Mouse (Mus musculus): Measurements from ENCODE around the gene Tmem37.

Gene Tmem37

DNA sequence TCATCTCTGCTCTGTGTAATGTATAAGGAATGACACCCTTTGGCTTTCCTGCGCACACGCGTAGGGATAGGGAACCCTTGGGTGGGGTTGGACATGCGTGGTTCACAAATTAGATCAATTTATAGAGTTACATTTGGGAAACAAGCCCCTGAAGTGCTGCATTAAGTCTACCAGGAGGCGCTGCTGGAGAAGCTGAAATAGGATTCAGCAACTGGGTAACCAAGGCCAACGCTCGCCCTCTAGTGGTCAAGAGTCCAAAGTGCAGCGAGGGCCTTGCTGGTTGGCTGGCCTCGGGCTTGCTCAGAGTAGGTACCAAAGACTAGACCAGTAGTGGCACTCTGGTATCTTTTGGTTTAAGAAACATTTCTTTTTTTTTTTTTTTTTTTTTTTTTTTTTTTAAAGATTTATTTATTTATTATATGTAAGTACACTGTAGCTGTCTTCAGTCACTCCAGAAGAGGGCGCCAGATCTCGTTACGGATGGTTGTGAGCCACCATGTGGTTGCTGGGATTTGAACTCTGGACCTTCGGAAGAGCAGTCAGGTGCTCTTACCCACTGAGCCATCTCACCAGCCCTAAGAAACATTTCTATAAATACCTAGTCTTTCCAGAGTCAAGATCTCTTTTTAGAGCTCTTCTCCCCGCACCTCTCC is 19.7 kb upstream of the Tmem37 start:
- DNase-seq, result peak; percentile 85

DNA sequence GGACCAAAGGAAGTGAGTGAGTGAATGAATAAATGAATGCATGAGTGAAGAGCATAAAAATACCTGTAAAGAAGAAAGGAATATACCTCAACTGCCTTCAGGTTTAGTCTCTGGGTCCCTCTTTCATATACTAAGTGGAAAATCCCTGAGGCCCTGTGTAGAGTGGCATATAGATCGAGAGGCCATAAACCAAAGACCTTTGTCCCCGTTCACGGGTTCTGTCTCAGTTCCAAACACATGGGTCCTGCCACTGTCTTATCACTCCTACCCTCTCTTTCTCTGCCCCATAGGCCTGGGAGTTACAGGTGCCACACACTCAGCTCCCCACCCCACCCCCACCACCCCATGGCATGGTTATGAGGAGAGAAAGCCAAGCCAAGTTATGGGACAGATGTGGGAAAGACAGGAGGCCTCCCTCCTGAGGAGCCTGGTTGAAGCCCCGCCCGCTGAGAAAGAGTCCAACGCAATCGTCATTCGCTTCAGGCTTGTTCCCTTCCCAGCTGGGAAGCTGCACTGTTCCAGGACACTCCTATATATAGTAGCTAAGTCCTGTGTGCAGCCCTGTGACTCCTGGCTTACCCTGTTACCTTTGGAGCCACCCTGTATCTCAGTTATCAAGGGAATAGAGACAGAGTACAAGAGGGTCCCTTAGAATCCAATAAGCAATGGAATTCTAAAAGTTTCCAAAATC is 17.2 kb upstream of the Tmem37 start:
- DNase-seq, result no peak

DNA sequence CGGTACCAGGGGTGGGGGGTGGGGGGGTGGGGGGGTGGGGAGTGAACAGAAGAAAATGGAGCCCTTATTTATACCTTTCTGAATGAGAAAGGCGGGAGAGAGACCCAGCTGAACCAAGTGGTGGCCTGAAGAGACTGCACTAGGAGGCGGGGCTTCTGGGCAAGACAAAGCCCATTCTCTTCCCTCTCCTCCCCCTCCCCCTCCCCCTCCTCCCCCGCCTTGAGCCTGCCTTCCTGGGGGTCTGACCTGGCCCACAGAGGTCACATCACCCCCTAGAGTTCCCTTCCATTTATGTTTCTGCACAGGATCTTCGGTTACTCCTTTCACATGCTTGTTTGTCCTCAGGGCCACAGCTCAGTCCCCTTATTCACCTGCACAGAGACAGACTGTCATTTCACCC is 15.3 kb upstream of the Tmem37 start:
- no peak for DNase-seq

DNA sequence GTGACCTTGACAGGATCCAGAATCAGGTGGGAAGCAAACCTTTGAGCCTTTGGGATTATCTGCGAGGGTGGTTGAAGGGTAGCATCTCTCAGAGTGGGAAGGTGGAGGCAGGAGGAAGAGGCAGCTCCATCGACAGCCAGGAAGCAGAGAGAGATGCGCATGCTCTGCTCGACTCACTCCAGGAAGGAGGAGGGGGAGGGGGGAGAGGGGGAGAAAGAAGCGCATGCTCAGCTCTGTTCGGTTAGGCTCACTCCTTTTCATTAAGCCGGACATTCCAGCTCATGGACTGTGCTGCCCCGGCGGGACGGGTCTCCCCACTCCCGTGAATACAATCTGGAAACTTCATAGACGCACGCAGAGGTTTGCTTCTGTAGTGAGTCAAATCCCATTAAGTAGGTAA is 12.8 kb upstream of the Tmem37 start:
- no peak for DNase-seq

DNA sequence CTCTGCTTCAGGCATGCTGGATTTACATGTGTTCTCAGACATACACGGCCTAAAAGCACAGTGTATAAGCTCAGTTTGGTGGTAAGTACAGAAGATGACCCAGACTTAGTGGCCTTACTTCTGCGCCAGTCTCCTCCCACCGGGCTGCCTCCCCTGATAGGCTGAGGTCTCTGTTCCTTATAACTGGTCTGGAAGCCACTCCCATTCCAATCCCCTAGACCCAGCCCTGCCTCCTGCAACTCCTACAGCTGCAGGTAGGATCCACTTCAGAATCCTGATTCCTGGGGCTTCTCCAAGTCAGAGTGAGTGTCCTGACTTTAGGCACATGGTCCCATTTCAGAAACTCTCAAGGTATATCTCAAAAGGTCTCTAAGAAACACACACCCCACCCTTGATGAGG is 11.8 kb upstream of the Tmem37 start:
- no peak for DNase-seq

DNA sequence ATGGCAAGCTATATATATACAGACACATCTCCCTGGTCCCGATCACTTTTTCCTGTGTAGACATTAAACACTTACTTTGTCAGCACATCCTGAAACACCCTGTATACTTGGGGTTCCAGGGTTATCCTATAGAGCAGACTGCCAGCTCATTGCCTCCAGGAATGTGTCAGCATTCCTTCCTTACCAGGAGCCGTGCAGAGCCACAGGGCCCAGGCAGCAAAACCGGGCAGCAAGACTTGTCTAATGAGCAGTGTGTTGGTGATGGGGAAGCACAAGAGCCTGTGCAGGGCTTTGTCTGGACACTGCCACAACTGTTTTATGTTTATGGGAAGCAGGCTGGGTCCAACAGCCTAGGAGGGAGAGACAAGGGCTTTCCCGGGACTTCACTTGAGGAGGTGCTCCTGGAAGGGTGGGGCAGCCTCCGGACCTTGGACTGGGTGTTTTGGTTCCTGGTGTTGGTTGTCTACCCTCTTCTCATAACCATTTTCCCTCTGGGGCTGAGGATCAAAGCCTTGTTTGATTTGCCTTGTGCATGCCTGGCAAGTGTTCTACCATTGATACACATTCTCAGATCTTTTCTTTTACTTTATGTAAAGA is 10.1 kb upstream of the Tmem37 start:
- no peak for DNase-seq

DNA sequence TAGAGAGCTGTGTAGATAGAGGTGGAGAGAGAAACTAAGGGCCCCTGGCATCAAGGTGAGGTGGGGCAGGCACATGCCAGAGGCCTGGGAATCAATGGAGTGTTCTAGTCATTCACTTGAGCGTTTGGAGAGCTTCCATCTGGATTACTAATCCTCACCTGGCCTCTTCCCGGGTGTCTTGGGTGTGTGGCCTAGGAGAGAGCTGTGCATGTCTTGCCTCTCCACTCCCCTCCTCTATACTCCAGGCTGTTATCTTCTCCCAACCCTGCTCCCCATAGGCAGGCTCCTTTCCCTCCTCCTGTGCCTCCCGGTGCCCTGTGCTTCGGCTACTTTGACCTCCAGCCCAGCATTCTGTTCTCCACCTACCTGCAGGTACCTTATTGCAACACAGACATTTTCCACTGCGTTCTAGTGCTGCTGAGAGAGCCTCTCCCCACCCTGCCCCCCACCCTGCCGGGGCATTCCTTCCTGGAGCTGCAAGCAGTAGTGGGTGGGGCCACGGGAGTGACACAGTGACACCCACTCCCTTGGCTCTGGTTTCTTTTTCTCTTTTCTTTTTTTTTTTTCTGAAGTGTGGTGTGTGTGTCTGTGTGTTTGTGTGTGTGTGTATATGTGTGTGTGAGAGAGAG is 9.2 kb upstream of the Tmem37 start:
- no peak for DNase-seq

DNA sequence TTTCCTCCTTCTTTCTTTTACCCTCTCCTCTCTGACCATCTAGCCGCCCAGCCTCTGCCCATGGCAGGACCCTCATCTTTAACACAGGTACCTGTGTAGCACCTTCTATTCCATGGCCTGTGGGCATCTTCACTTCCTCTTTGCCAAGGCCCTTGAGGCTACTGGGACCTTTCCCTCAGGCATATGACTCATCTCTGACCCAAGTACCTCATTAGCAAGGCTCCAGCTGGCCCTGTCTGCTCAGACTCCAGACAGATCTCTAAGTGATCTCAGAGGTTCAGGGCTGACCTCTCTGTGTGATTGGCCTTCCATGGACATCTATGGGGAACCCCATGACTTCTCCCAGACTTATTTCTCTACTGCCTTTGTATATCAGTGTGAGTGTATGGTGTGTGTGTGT is 6.8 kb upstream of the Tmem37 start:
- no peak for DNase-seq

DNA sequence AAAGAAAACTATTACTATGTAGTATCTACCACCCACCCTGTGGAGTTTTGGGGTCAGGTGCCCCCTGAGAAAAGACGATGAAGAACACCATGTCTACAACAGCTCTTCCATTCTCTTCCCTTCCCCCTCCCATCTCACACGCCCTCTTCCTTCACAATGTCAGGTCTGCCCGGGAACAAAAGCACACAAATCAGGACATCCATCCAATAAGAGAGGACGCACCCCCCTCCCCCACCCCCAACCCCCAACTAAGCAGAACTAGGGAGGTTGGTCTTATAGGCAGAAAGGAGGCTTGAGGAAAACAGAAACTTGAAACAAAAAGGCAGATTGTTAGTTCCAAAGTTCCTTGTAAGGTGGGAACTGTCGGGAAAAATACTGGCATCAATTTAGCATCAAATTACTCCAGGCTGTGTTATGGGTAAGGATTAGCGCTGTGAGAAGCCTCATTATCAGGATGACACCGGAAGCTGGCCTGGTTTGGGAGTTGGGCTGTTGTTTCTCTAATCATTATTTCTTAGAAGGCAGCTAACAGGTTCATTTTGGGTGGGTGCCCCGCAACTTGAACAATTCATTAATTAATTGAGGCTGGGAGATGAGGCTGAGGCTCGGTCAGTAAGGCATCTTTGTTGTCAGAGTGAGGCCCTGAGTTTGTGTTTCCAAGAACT is 4.0 kb upstream of the Tmem37 start:
- DNase-seq, result no peak

DNA sequence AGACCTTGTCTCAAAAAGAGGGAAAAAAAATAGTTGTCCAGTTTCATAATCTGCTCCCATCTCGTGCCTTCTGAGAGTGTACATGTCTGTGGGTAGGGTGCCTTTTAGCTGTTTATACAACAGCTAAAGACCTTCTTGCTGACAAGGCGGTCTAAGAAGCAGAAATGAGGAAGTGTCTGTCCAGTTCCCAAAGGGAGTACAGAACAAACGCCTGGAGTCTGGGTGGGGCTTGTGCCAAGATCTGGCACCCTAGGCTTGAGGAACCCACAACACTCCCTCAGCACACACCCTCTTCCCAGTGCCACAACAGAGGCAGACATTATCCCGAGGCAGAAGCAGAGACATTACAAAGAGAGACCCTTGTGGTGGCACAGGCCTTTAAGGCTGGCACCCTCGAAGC is 1.6 kb upstream of the Tmem37 start:
- no peak for DNase-seq

DNA sequence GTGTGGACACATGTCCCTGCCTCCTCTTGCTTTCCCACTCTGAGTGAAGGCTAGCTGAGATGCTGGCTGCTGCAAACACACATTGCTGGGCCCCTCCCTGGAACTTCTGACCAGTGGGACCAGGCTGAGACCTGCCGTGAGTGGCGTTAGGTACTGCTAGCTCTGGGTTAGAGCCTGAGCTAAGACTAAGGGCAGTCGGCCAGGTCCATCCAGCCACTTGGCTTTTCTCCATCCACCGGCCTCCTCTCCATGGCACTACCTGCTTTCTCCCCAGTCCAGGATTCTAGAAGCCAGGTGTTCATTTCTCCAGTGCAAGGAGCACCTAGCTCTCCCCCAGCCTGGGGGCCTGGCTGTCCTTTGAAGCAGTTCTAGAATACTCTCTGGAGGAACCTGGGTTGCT is 1.1 kb upstream of the Tmem37 start:
- DNase-seq, result no peak

DNA sequence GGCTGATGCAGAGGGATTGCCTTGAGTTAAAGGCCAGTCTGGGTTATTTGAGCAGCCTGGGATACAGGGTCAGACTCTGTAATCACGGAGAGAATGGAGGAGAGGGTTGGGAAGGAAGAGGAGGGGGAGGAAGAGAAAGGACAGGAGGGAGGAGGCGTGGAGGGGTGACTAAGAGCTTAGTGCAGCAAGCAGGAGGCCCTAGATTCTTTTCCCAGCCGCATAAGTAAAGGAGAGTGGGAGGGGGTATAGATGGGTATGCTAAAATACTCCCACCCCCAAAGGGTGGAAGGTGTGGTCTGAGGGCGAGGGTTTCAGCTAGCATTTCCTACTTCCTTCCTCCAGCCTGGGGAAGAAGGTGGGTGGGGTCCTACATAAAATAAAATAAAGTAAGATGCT is 431 bp upstream of the Tmem37 start:
- peak; percentile 19 for DNase-seq

DNA sequence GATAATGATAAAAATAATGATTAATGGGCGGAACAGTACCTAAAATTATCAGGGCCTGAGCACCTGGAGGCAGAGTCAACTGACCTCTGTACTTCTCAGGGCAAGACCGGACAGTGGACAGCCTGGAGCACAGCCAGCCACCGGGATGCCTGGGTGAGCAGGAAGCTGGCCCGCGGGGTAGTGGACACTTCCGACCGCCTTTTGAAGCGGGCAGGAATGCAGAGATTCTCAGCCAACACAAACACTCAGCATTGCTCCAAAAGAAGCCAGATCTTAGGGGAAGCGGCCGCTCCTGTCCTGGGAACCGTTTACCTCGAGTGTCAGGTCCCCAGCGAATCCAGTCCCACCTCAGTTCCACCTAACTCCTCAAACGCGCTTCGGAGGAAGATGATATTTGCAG is 974 bp downstream of the Tmem37 start:
- DNase-seq, result no peak

DNA sequence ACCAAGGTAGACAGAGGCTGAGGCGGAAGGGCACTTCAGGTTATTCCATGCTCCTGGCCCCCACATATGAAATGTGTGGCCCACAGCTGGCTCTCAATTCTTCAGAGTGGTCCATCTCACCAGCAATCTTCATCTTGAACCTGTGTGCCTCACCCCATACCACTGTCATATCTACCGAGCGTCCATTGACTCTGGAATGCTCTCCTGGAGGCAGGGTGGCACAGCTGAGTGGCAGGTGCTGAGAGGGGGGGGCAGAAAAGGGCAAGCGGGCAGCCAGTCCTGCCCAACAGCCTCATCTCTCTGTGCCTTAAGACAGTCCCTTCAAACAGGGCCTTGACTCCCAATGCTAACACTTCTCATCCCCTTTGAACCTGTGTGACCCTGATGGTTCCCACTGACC is 2.7 kb downstream of the Tmem37 start:
- no peak for DNase-seq

DNA sequence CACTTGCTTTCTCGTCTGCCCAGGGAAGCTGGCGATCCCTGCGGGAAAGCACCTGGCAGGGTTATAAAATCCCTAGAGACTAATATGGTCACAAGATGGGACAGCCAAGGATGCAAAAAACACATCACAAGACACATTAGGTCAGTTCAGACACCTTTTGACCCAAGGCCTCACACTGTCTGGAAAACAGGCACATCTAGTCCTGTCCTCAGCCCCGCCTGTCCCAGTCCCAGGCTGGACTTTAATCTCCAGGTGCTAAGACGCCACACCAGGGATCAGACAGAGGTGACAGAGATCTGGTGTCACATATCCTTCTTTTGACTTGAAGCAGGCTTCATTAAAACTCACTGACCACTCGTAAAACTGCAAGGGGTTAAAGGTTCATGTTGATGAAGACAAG is 3.7 kb downstream of the Tmem37 start:
- DNase-seq, result no peak

DNA sequence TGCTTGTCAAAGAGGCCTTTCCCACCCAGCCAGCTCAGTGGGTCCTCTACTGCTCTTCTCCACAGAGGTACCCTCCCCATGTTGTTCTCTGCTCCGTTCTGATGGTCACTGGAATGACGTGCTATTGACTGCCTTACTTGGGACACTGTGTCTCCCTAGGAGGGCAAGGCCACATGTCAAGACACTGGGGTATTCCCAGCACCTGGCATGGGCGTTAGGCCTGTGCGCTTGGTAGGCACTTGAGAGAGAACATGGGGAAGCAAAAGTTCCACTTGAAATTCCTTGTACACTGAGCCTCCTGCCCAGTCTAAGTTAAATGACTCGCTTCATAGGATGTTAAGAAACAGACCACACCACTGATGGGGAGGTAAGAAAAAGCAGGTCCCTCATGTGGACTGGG is 4.8 kb downstream of the Tmem37 start:
- DNase-seq, result no peak

DNA sequence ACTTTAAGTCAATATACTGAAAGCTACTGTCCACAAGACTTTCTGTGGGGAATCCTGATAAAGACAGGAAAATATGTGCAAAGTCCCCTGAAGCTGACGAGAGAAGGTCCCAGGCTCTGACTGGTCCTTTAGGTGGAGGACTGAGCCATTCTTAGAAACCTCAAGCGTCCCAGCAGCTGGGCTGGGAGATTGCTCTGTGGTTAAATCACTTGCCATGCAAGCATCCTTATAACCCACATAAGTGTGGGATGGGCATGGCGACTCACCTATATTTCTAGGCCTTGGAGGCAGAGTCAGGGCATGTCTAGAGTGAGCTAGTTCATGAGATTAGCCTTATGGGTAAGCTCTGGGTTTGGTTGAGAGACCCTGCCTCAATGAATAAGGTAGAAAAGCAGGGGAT is 7.2 kb downstream of the Tmem37 start:
- DNase-seq, result no peak

DNA sequence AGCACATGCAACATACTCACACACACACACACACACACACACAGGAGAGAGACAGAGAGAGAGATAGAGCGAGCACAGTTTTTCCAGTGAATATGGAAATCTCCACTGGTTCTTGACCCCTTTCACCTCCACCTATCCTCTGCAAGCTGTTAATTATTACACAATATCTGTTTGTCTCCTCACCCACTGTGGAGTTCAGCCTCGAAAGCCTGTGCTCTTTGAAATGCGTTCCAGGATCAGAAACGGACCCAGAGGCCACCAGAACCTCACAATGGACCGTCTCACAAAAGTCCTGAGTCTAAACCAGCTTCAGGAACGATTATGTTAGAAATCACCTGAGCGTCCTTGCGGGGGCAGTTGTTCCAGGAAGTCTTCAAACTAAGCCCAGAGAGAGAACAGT is 7.7 kb downstream of the Tmem37 start:
- no peak for DNase-seq

DNA sequence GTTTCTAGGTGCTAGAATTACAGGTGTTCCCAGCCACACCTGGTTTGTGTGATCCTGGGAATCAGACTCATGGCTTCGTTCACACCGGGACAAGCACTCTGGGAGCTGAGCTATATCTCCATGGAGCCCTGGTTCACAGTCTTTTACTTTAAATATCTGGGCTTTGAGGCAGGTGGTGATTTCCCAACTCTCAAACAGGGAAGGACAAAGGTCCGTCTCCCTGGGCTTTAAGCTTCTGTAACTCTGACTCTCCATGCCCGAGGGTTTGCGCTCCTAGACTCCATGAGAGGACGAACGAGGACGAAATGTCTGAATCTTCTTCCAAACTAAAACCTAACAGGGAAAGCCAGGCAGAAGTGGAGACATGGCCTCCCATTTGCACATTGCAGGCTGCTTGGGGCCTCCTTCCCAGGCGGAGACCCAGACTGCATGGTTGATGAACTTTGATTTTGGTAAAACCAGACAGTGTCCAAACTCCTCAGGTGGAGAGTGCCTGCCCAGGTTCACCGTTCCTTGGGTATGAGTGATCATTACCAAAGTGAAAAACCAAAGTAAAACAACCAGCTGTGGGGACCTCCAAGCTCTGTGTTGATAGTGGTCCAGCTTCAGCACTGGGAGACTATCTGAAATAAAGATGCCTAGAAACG is 9.7 kb downstream of the Tmem37 start:
- DNase-seq, result no peak

DNA sequence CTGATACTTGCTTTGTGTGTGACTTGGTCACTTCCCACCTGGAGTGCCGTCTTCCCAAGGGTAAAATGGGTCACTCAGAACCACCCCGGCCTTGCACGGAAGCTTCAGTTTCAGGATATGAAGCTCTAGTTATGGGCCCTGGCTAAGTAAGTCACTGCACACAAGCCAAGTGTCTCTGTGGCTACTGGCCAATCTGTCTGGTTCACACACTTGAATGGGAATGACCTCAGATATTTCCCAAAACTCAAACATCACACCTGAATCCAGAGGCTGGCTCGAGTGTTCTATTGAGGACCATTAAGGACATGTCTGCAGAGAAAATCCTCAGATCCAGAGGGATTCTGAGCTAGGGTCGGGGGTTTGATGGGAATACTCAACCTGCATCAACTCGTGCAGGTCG is 11.6 kb downstream of the Tmem37 start:
- DNase-seq, result no peak

DNA sequence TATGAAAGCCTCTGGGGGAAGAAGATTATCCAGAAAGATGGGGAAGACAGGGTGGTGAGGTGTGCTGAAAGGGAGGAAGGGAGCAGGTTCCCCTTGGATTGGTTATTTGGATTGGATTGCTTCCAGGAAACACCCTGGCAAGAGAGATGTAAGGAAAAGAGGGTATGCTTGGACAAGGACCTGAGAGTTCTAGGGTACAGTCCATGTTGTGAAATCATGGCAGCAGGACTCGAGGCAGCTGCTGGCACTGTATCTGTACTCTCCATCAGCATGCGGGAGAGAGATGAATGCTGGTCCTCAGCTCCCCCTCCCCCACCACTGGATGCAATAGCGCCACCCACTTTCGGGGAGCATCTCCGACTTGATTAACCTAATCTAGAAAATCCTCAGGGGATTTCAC is 13.2 kb downstream of the Tmem37 start:
- no peak for DNase-seq

DNA sequence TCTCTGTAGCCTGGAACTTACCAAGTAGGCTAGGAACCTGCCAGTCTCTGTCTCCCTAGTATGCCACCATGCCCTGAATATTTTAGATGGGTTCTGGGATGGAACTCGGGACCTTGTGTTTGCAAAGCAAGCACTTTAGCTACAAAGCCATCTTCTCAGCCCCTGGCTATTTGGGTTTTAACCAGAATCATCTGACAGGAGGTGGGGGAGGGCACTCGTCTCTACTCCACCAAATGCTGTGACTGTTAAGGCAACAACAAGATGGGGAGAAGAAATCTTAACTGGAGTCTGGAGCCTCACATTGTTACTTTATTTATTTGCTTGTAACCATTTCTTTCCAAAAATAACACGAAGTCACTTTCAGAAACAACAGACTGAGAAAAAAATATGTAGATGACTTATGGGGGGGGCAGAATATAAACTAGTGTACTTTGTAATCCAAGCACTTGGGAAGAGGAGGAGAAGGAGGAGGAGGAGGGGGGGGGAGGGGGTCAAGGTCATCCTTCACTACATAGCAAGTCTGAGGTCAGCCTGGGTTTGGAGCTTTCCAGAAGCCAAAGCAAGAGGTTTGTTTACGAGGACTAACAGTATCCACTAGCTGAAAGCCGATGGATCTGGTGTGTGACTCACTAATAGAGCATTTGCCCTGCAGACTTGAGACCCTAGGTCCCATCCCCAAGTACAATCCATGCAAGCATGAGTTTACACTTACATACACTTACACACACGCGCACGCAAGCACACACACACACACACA is 16.0 kb downstream of the Tmem37 start:
- no peak for DNase-seq

Data from right cerebral cortex, adult 18-20 months (tissue).